Mouse (Mus musculus): ENCODE results near the gene Clstn2. TPM values are rescaled to one million over a fixed set of nuclear protein-coding genes. Genes with fewer than 3 reads are reported as not detected.

Clstn2 gene
- polyA plus RNA-seq, 1 experiment from 2014 or later = 0.36 TPM

DNA sequence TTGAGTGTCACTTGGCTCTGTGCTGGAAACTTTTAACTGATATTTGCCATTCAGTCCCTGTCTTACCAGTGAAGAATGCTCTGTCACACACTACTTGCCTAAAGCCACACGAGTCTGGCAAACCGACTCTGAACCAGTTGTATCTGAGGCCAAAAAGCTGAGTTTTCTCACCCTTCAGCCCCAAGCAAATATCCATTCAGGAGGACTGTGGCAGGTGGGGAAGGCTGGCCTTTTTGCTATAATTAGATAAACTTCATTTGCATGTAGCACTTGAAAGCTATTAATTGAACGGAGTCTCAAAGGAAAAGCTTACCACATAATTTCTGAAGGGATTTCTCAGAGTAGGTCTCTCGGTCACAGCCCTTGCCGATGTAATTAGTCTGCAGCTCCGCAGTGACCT is 491.6 kb downstream of the Clstn2 start:
- H3K9me3 ChIP-seq = no peaks in the 10 kb centered on the region
- H3K36me3 ChIP-seq = no peaks in the 10 kb centered on the region
- H3K9ac ChIP-seq = no peak overlapping the region
- ATAC-seq (ENCODE audit: extremely low read depth, insufficient number of reproducible peaks, low FRiP score, low TSS enrichment) = no peak
- WGBS = 80% methylated on average over 6 of the region's 6 CpGs
- peaks cover 9% of the 10 kb centered on the region for H3K4me1 ChIP-seq
- no peak overlapping the region for H3K27ac ChIP-seq (replicated peaks)
- peaks cover 7% of the 10 kb centered on the region; the same call in 1 of the 2 replicates for H3K27me3 ChIP-seq (replicated peaks)
- H3K4me2 ChIP-seq = no peak overlapping the region
- no peak overlapping the region for H3K4me3 ChIP-seq

DNA sequence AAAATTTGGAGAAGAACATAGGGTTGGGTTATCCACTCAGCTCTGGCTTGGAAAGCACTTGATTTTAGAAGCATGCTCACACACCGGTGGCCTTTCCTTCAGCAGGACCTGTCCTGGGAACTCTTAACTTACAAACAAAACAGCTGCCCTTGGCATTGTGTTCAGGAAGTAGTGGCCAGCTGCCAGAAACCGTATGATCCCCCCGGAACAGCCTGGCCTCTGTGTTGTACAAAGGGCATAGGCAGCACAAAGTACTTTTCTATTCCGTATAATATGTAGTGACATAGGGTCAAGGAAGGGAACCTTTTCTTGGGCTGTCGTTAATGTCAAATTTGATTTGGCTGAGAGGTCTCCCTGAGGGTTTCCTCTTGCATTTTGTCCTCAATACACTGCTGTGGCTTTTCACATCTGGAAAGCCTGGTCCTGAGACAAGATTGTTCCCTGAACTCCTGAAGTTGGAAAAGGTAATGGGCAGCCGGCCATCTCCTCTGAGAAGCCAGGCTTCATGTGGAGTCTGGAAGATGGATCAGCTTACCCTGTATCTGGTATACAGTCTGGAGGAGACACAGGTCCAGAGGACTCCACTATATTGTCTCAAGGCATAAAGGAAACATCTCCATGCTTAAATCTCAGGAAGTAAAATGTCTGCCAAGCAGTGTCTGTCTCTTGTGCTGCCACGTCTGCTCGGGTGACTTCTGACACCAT is 494.8 kb downstream of the Clstn2 start:
- 59% methylated on average over 8 of the region's 8 CpGs for WGBS
- no peaks in the 10 kb centered on the region for H3K9me3 ChIP-seq
- no peak overlapping the region for H3K27ac ChIP-seq (replicated peaks)
- no peaks in the 10 kb centered on the region for H3K36me3 ChIP-seq
- no peak for ATAC-seq (ENCODE audit: extremely low read depth, insufficient number of reproducible peaks, low FRiP score, low TSS enrichment)
- no peak overlapping the region for H3K4me2 ChIP-seq
- peaks cover 6% of the 10 kb centered on the region for H3K4me1 ChIP-seq
- no peak overlapping the region for H3K9ac ChIP-seq
- H3K4me3 ChIP-seq = no peak overlapping the region
- H3K27me3 ChIP-seq (replicated peaks) = peaks cover 7% of the 10 kb centered on the region; the same call in 1 of the 2 replicates

GRCm38 (mm10) chr9:97534196-97534595 is 498.8 kb downstream of the Clstn2 start:
- Histone ChIP-seq H3K4me2 (no peak overlapping the region), H3K4me3 (no peak overlapping the region), H3K4me1 (peaks cover 6% of the 10 kb centered on the region), H3K36me3 (no peaks in the 10 kb centered on the region), H3K27me3 (replicated peaks) (no peaks in the 10 kb centered on the region), H3K9ac (no peak overlapping the region), H3K27ac (replicated peaks) (no peak overlapping the region), H3K9me3 (no peaks in the 10 kb centered on the region)
- ATAC-seq (ENCODE audit: extremely low read depth, insufficient number of reproducible peaks, low FRiP score, low TSS enrichment) = no peak
- 83% methylated on average over 2 of the region's 2 CpGs for WGBS

GRCm38 (mm10) chr9:97533306-97533705 is 499.7 kb downstream of the Clstn2 start:
- Histone ChIP-seq H3K4me2 (no peak overlapping the region), H3K4me3 (no peak overlapping the region), H3K9ac (no peak overlapping the region), H3K36me3 (no peaks in the 10 kb centered on the region), H3K27ac (replicated peaks) (no peak overlapping the region), H3K4me1 (peaks cover 5% of the 10 kb centered on the region), H3K9me3 (no peaks in the 10 kb centered on the region), H3K27me3 (replicated peaks) (no peaks in the 10 kb centered on the region)
- WGBS = 73% methylated on average over 3 of the region's 3 CpGs
- ATAC-seq (ENCODE audit: extremely low read depth, insufficient number of reproducible peaks, low FRiP score, low TSS enrichment) = no peak

DNA sequence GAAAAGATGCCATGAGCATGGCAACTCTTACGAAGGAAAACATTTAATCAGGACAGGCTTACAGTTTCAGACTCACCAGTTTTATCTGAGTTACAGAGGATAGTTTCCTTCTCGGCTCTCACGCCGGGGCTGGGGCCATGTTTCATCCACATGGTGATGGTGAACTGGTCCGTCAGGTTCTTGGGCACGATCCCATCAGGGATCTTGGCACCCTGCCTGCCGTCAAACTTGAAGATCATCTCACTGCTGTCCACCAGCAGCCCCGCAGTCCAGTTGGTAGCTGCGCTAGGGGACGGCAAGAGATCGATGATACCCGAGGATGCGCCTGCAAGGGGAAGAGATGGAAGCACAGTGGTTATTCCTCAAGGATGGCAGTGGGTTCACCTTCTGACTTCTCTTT is 500.4 kb downstream of the Clstn2 start:
- Histone ChIP-seq H3K36me3 (no peaks in the 10 kb centered on the region), H3K4me2 (no peak overlapping the region), H3K4me1 (no peaks in the 10 kb centered on the region), H3K9me3 (no peaks in the 10 kb centered on the region), H3K27me3 (replicated peaks) (no peaks in the 10 kb centered on the region), H3K27ac (replicated peaks) (no peak overlapping the region), H3K9ac (no peak overlapping the region), H3K4me3 (no peak overlapping the region)
- 79% methylated on average over 13 of the region's 13 CpGs for WGBS
- ATAC-seq (ENCODE audit: extremely low read depth, insufficient number of reproducible peaks, low FRiP score, low TSS enrichment) = no peak

GRCm38 (mm10) chr9:97527926-97528325 is 505.1 kb downstream of the Clstn2 start:
- ATAC-seq (ENCODE audit: extremely low read depth, insufficient number of reproducible peaks, low FRiP score, low TSS enrichment) = no peak
- no peaks in the 10 kb centered on the region for H3K36me3 ChIP-seq
- no peak overlapping the region for H3K4me2 ChIP-seq
- no peaks in the 10 kb centered on the region for H3K4me1 ChIP-seq
- H3K27me3 ChIP-seq (replicated peaks) = no peaks in the 10 kb centered on the region
- WGBS = 87% methylated on average over 1 of the region's 1 CpGs
- no peak overlapping the region for H3K4me3 ChIP-seq
- H3K27ac ChIP-seq (replicated peaks) = no peak overlapping the region
- H3K9ac ChIP-seq = no peak overlapping the region
- no peaks in the 10 kb centered on the region for H3K9me3 ChIP-seq

DNA sequence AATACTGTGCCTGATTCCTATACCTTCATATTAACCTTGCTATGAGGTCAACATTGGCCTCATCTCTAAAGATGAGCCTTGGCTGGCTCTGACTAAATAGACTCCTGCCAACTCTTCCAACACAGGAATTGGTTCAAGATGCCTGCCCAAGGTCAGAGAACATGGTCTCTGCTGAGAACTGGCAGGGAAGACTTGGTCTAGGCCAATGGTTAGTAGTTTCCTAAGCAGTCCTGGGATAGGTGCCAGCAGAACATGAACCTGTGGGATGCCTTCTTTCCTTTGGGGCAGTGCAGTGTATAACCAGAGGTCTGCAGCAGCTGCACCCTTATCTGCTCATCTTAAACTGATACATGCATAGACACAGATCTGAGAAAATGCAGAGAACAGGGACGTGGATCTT is 505.7 kb downstream of the Clstn2 start:
- WGBS = 77% methylated on average over 1 of the region's 1 CpGs
- no peaks in the 10 kb centered on the region for H3K9me3 ChIP-seq
- no peak for ATAC-seq (ENCODE audit: extremely low read depth, insufficient number of reproducible peaks, low FRiP score, low TSS enrichment)
- no peak overlapping the region for H3K27ac ChIP-seq (replicated peaks)
- H3K4me3 ChIP-seq = no peak overlapping the region
- H3K27me3 ChIP-seq (replicated peaks) = no peaks in the 10 kb centered on the region
- no peaks in the 10 kb centered on the region for H3K36me3 ChIP-seq
- H3K4me1 ChIP-seq = no peaks in the 10 kb centered on the region
- H3K9ac ChIP-seq = no peak overlapping the region
- H3K4me2 ChIP-seq = no peak overlapping the region

DNA sequence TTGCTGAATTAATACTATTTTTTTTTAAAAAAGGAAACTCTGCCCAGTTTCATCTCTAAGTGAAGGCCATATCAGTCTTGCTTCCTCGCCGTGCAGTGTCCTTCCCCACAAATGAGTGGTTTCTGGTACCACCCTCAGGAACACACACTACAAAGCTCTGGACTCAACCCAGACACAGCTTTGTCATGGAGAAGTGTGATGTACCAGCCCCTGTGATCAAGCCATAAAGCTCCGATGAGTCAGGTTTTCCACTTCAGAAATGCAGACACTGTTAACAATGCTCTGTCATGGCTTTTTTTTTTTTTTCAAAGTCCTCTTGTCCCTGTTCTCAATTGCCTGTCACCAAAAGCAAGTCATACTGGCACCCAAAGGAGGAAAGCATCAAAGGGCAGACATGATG is 507.4 kb downstream of the Clstn2 start:
- H3K36me3 ChIP-seq = no peaks in the 10 kb centered on the region
- ATAC-seq (ENCODE audit: extremely low read depth, insufficient number of reproducible peaks, low FRiP score, low TSS enrichment) = no peak; the same call in 1 of the 2 replicates
- no peaks in the 10 kb centered on the region for H3K4me1 ChIP-seq
- H3K9me3 ChIP-seq = no peaks in the 10 kb centered on the region
- H3K4me2 ChIP-seq = no peak overlapping the region
- WGBS = 74% methylated on average over 3 of the region's 3 CpGs
- H3K27ac ChIP-seq (replicated peaks) = no peak overlapping the region
- no peaks in the 10 kb centered on the region for H3K27me3 ChIP-seq (replicated peaks)
- H3K9ac ChIP-seq = no peak overlapping the region
- no peak overlapping the region for H3K4me3 ChIP-seq

DNA sequence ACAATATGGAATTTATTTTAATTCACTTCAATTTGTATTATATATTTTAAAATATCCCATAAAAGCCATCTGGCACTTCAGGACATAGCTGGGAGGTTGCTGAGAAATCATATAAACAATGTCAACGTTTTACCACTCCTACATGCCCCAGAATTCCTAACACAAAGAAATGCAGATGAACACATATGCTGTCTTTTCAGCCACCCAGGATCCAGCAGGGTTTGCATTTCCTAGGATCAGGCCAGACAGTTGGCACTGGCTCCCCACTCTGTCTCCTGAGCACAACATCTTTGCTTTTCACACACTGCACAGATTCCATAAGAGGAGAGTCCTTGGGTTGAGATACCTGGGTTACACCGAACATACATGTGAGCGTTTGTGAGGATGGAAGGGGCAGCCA is 508.1 kb downstream of the Clstn2 start:
- H3K4me2 ChIP-seq = no peak overlapping the region
- no peak overlapping the region for H3K4me3 ChIP-seq
- no peak overlapping the region for H3K27ac ChIP-seq (replicated peaks)
- no peak overlapping the region for H3K9ac ChIP-seq
- no peaks in the 10 kb centered on the region for H3K27me3 ChIP-seq (replicated peaks)
- no peaks in the 10 kb centered on the region for H3K36me3 ChIP-seq
- 69% methylated on average over 3 of the region's 3 CpGs for WGBS
- H3K9me3 ChIP-seq = no peaks in the 10 kb centered on the region
- no peaks in the 10 kb centered on the region for H3K4me1 ChIP-seq
- no peak for ATAC-seq (ENCODE audit: extremely low read depth, insufficient number of reproducible peaks, low FRiP score, low TSS enrichment)

DNA sequence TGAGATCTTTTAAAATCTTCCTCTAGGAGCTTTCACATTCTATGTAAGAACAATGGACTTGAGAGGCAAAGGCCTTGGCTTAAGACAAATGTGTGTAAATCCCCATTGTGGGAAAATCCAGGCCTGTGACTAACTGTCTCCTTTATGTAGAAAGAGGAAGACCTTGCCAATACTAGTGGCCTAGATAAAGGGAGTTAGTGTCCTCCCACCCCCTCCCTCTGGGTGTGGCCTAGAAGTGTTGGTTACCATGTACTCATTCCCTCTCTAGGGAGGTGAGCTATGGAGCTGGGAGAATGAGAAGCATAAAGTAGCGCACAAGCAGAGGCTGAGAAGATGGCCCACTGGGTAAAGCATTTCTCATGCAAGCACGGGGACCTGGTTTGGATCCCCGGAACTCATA is 512.2 kb downstream of the Clstn2 start:
- Histone ChIP-seq H3K4me2 (no peak overlapping the region), H3K4me1 (no peaks in the 10 kb centered on the region), H3K27ac (replicated peaks) (no peak overlapping the region), H3K9me3 (no peaks in the 10 kb centered on the region), H3K36me3 (no peaks in the 10 kb centered on the region), H3K27me3 (replicated peaks) (no peaks in the 10 kb centered on the region), H3K4me3 (no peak overlapping the region), H3K9ac (no peak overlapping the region)
- no peak for ATAC-seq (ENCODE audit: extremely low read depth, insufficient number of reproducible peaks, low FRiP score, low TSS enrichment)
- WGBS = 85% methylated on average over 3 of the region's 3 CpGs

DNA sequence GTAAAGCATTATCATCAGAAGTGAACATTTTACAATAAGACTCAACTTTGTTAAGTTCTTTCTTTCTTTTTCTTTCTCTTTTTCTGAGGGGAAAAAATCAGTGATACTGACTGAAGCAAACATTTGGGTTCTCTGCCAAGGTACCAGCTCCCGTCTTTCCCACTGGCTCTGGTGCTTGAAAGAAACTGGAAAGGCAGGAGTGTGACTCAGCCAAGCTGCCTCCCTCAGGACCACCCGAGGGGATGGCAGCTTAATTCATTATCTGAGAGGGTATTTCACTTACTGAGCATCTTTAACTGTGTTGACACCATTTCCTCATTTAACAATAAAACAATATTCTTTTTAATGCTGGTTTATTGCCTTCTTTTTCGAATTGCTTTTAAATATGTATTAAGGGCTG is 516.0 kb downstream of the Clstn2 start:
- WGBS = 57% methylated on average over 3 of the region's 3 CpGs

DNA sequence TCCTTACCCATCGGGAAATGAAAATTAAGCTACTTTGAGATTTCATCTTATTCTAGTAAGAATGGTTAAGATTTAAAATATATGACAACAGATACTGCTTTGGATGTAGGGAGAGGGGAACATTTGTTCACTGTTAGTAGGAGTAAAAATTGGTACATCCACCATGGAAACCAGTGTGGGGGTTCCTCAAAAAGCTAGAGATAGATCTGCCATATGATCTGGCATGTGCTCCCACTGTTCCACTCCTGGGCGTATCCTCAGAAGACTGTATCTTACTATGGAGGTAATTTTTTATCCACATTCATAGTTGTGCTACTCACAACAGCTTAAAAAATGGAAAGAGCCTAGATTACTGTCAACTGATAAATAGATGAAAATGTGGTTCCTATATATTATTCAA is 518.3 kb downstream of the Clstn2 start:
- Histone ChIP-seq H3K9me3 (no peaks in the 10 kb centered on the region), H3K9ac (no peak overlapping the region), H3K4me2 (no peak overlapping the region), H3K27ac (replicated peaks) (no peak overlapping the region), H3K27me3 (replicated peaks) (no peaks in the 10 kb centered on the region), H3K36me3 (no peaks in the 10 kb centered on the region), H3K4me3 (no peak overlapping the region), H3K4me1 (no peaks in the 10 kb centered on the region)
- ATAC-seq (ENCODE audit: extremely low read depth, insufficient number of reproducible peaks, low FRiP score, low TSS enrichment) = no peak
- WGBS = 81% methylated on average over 2 of the region's 2 CpGs

More for the DNA sequence above, 516.0 kb downstream of the Clstn2 start:
- H3K27me3 ChIP-seq (replicated peaks) = no peaks in the 10 kb centered on the region
- no peak overlapping the region for H3K9ac ChIP-seq
- no peaks in the 10 kb centered on the region for H3K4me1 ChIP-seq
- no peaks in the 10 kb centered on the region for H3K9me3 ChIP-seq
- H3K36me3 ChIP-seq = no peaks in the 10 kb centered on the region
- H3K4me2 ChIP-seq = no peak overlapping the region
- H3K4me3 ChIP-seq = no peak overlapping the region
- ATAC-seq (ENCODE audit: extremely low read depth, insufficient number of reproducible peaks, low FRiP score, low TSS enrichment) = no peak
- H3K27ac ChIP-seq (replicated peaks) = no peak overlapping the region

Data from heart, embryonic 13.5 days (tissue).